30 mouse cellular contexts compared by ENCODE assay signal in the genomic region with DNA sequence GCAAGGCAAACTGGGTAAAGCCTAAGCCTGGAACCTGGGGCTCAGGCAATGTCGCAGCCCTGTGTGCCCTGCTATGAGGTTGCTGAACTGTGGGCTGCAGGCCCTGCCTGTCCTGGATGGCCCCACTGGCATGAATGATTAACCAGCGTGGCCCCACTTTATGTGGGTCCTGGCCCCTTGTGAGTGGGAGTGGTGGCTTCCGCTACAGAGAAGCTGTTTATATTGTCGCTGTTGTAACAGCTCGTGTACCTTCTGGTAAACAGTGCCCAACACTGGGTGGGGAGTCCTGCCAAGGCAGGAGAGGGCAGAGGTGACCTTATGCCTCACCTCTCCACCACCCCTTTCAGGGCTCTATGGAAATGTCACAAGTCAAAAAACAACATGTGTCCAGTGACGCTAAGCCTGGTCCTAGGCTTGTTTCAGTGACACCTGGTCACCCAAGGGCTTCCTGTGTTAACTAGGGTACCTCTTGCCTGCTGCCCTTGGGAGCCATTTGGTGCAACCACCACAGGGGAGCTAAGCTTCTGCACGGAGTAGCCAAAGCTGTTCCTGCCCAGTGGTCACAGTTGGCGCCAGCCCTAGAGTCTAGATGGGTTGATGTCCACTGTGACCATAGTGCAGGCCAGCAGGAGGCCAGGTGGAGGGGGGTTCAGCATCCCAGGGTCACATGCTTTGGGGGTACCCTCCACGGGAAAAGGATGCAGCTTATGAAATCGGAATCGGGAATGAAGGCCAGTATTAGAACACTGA. TPM values are rescaled to one million over a fixed set of nuclear protein-coding genes. Genes with fewer than 3 reads are reported as not detected.
DNase-seq lines count a peak whose midpoint lies in the region; ATAC-seq and TF ChIP-seq lines count a peak whose summit lies in the region.
"Had no signal": no experiment of that assay in that cellular context is flagged by ENCODE, and none has a peak within 500 bp of the region (broad histone marks: within the 10 kb centered on the region; RNA-seq: fewer than 3 reads in every experiment).

No protein-coding gene starts in this region.

- H3K79me2 ChIP-seq in liver, adult 2 months (ENCODE audit: control insufficient read depth, insufficient read depth, low read length): peaks cover 11% of the 10 kb centered on the region

- H3K4me3 ChIP-seq in liver, adult 2 months (ENCODE audit: insufficient read depth, low read depth, low read length): peak overlapping the region; percentile 14
- H3K4me3 ChIP-seq in intestine, embryonic 14.5 days (ENCODE audit: low read depth, low read length): no peak overlapping the region
- H3K4me3 ChIP-seq in intestine, embryonic 16.5 days (ENCODE audit: low read length): peak overlapping the region; percentile 53
- no peak overlapping the region for H3K4me3 ChIP-seq in neural tube, embryonic 15.5 days (replicated peaks)
- H3K4me3 ChIP-seq: embryonic facial prominence, embryonic 13.5 days; forebrain, embryonic 10.5 days; heart, adult 2 months; heart, embryonic 13.5 days; liver, embryonic 13.5 days; midbrain, embryonic 13.5 days; neural tube, embryonic 13.5 days; stomach, embryonic 15.5 days had no signal

- peak; percentile 99 for DNase-seq in liver, adult 2 months (ENCODE audit: extremely low read depth, low read depth, low spot score)
- no peak for DNase-seq in liver
- DNase-seq in intestine, embryonic 14.5 days (ENCODE audit: low spot score): no peak
- peak; percentile 72 for DNase-seq in kidney, postnatal 14 days
- no peak for DNase-seq in frontal cortex, postnatal 36 days (ENCODE audit: low spot score in 2 of 2)
- DNase-seq: B cell, adult 2 months; cerebellum, adult 11 months; cerebellum, postnatal 10 days; heart, adult 2 months; heart, postnatal 10 days; liver, embryonic 13.5 days; lung, postnatal 4 days; retina, postnatal 1 day; right cerebral cortex, postnatal 25 days; thymus, postnatal 14 days had no signal

- ATAC-seq in intestine, embryonic 14.5 days (replicated peaks; ENCODE audit: low FRiP score, low TSS enrichment, low read depth): no peak
- ATAC-seq in intestine, embryonic 16.5 days: peak; percentile 69
- ATAC-seq in neural tube, embryonic 15.5 days (ENCODE audit: low FRiP score): no peak
- no peak for ATAC-seq in megakaryocyte progenitor cell, adult 5-6 weeks (replicated peaks; ENCODE audit: poor library complexity)
- ATAC-seq: forebrain, embryonic 16.5 days; midbrain, embryonic 13.5 days had no signal

- H3K9ac ChIP-seq in liver, adult 2 months (ENCODE audit: low read depth, low read length): peak overlapping the region; percentile 94
- H3K9ac ChIP-seq in intestine, embryonic 14.5 days (ENCODE audit: low read length): no peak overlapping the region
- peak overlapping the region; percentile 70 for H3K9ac ChIP-seq in intestine, embryonic 16.5 days (ENCODE audit: low read depth, low read length)
- no peak overlapping the region for H3K9ac ChIP-seq in neural tube, embryonic 15.5 days (replicated peaks)
- H3K9ac ChIP-seq: embryonic facial prominence, embryonic 13.5 days; heart, embryonic 13.5 days; hindbrain, embryonic 14.5 days; liver, embryonic 13.5 days; midbrain, embryonic 13.5 days; neural tube, embryonic 13.5 days; stomach, embryonic 15.5 days had no signal

- H3K4me2 ChIP-seq in intestine, embryonic 14.5 days (ENCODE audit: low read length): 0 out of 2 replicates have a peak overlapping the region, but pooled peaks have one; percentile 1
- H3K4me2 ChIP-seq in intestine, embryonic 16.5 days (ENCODE audit: low read depth, low read length): peak overlapping the region; percentile 56
- no peak overlapping the region for H3K4me2 ChIP-seq in neural tube, embryonic 15.5 days
- H3K4me2 ChIP-seq: embryonic facial prominence, embryonic 13.5 days; heart, embryonic 13.5 days; hindbrain, embryonic 14.5 days; liver, embryonic 13.5 days; midbrain, embryonic 13.5 days; neural tube, embryonic 13.5 days; stomach, embryonic 15.5 days had no signal

- no peaks in the 10 kb centered on the region for H3K9me3 ChIP-seq in intestine, embryonic 14.5 days (ENCODE audit: control insufficient read depth, low read length)
- H3K9me3 ChIP-seq in intestine, embryonic 16.5 days (ENCODE audit: control insufficient read depth, low read length): no peaks in the 10 kb centered on the region
- no peaks in the 10 kb centered on the region for H3K9me3 ChIP-seq in neural tube, embryonic 15.5 days (replicated peaks)
- H3K9me3 ChIP-seq: embryonic facial prominence, embryonic 13.5 days; forebrain, embryonic 10.5 days; heart, embryonic 13.5 days; liver, embryonic 13.5 days; midbrain, embryonic 13.5 days; neural tube, embryonic 13.5 days; stomach, embryonic 15.5 days had no signal

- H3K27me3 ChIP-seq in liver, adult 2 months (ENCODE audit: control insufficient read depth, insufficient read depth, low read length): no peaks in the 10 kb centered on the region
- H3K27me3 ChIP-seq in intestine, embryonic 14.5 days (replicated peaks; ENCODE audit: control insufficient read depth, insufficient read depth, low read length): no peaks in the 10 kb centered on the region
- no peaks in the 10 kb centered on the region for H3K27me3 ChIP-seq in intestine, embryonic 16.5 days (replicated peaks; ENCODE audit: control insufficient read depth, insufficient read depth, low read length)
- H3K27me3 ChIP-seq in neural tube, embryonic 15.5 days (replicated peaks): peaks cover 18% of the 10 kb centered on the region; the same call in 1 of the 2 replicates
- H3K27me3 ChIP-seq: stomach, embryonic 15.5 days had no signal

- H3K27ac ChIP-seq in liver, adult 2 months (replicated peaks; ENCODE audit: insufficient read depth, low read depth, low read length): peak overlapping the region; percentile 93
- no peak overlapping the region for H3K27ac ChIP-seq in intestine, embryonic 14.5 days (ENCODE audit: low read depth)
- peak overlapping the region; percentile 69 for H3K27ac ChIP-seq in intestine, embryonic 16.5 days (ENCODE audit: low read length)
- H3K27ac ChIP-seq in neural tube, embryonic 15.5 days (replicated peaks): no peak overlapping the region
- H3K27ac ChIP-seq: embryonic facial prominence, embryonic 13.5 days; forebrain, embryonic 10.5 days; heart, adult 2 months; heart, embryonic 13.5 days; hindbrain, embryonic 14.5 days; liver, embryonic 13.5 days; midbrain, embryonic 13.5 days; neural tube, embryonic 13.5 days; stomach, embryonic 15.5 days had no signal

- no peak for TF ChIP-seq CTCF in liver, adult 2 months (IDR thresholded peaks at IDR 0.05; ENCODE audit: low read depth, low read length)

- H3K4me1 ChIP-seq in liver, adult 2 months (ENCODE audit: control insufficient read depth, insufficient read depth, low read length): peaks cover 34% of the 10 kb centered on the region
- H3K4me1 ChIP-seq in intestine, embryonic 14.5 days (replicated peaks; ENCODE audit: control insufficient read depth, insufficient read depth, low read length): peaks cover 9% of the 10 kb centered on the region
- H3K4me1 ChIP-seq in intestine, embryonic 16.5 days (ENCODE audit: control insufficient read depth, insufficient read depth, low read length): peaks cover 19% of the 10 kb centered on the region
- H3K4me1 ChIP-seq in neural tube, embryonic 15.5 days: no peaks in the 10 kb centered on the region
- H3K4me1 ChIP-seq: liver, embryonic 13.5 days had no signal

- peak; percentile 83 for TF ChIP-seq POLR2A in liver, adult 2 months (IDR thresholded peaks at IDR 0.05; ENCODE audit: extremely low read depth, insufficient read depth, low read length)

- WGBS in liver, adult 2 months: 31% methylated on average over 11 of the region's 11 CpGs
- WGBS in intestine, embryonic 14.5 days: 70% methylated on average over 11 of the region's 11 CpGs
- 64% methylated on average over 11 of the region's 11 CpGs for WGBS in intestine, embryonic 16.5 days
- WGBS in neural tube, embryonic 15.5 days: 83% methylated on average over 11 of the region's 11 CpGs

- no peaks in the 10 kb centered on the region for H3K36me3 ChIP-seq in liver, adult 2 months (ENCODE audit: control insufficient read depth, insufficient read depth, low read length)
- no peaks in the 10 kb centered on the region for H3K36me3 ChIP-seq in intestine, embryonic 14.5 days (ENCODE audit: control insufficient read depth, insufficient read depth, low read length)
- H3K36me3 ChIP-seq in intestine, embryonic 16.5 days (ENCODE audit: control insufficient read depth, insufficient read depth, low read length): no peaks in the 10 kb centered on the region
- H3K36me3 ChIP-seq in neural tube, embryonic 15.5 days: no peaks in the 10 kb centered on the region
- H3K36me3 ChIP-seq: embryonic facial prominence, embryonic 13.5 days; forebrain, embryonic 10.5 days; heart, embryonic 13.5 days; liver, embryonic 13.5 days; midbrain, embryonic 13.5 days; neural tube, embryonic 13.5 days; stomach, embryonic 15.5 days had no signal

RNA-seq across cellular contexts. Expression of a gene that starts 2.4 kb away (rescaled TPM):
- 162 and 179 TPM in 2 replicates for total RNA-seq in liver, adult 2 months (2014; rRNA removed)
- polyA plus RNA-seq in liver, adult 2 months (2012; rRNA removed): 398 and 612 TPM in 2 replicates
- 16.6 and 16.9 TPM in 2 replicates for polyA plus RNA-seq in intestine, embryonic 14.5 days (2014; fragmentation: Nextera tagmentation; extraction: Ambion mirVana)
- polyA plus RNA-seq in intestine, embryonic 16.5 days (2015; fragmentation: Nextera tagmentation; extraction: Ambion mirVana): 38.4 and 40.4 TPM in 2 replicates
- polyA plus RNA-seq in neural tube, embryonic 15.5 days (2015; fragmentation: Nextera tagmentation; extraction: Ambion mirVana): 0.84 and 3.3 TPM in 2 replicates
- total RNA-seq in megakaryocyte progenitor cell, adult 5-6 weeks (2015): not detected in 2 replicates
- total RNA-seq in megakaryocyte progenitor cell, adult 5-6 weeks (2017): not detected in 2 replicates
- total RNA-seq: common myeloid progenitor, adult 5-6 weeks; gastrocnemius, adult 8-10 months; hematopoietic stem cell, adult 5-6 weeks; megakaryocyte-erythroid progenitor cell, adult 5-6 weeks had no signal

RNA-seq across cellular contexts. Expression of a gene that starts 37.1 kb away (rescaled TPM):
- total RNA-seq in liver, adult 2 months (2014; rRNA removed): 0.27 and 0.28 TPM in 2 replicates
- polyA plus RNA-seq in liver, adult 2 months (2012; rRNA removed): 0.77 and 0.84 TPM in 2 replicates
- polyA plus RNA-seq in intestine, embryonic 14.5 days (2014; fragmentation: Nextera tagmentation; extraction: Ambion mirVana): 2.6 and 3.6 TPM in 2 replicates
- 1.9 and 2.4 TPM in 2 replicates for polyA plus RNA-seq in intestine, embryonic 16.5 days (2015; fragmentation: Nextera tagmentation; extraction: Ambion mirVana)
- polyA plus RNA-seq in neural tube, embryonic 15.5 days (2015; fragmentation: Nextera tagmentation; extraction: Ambion mirVana): 4.0 and 4.2 TPM in 2 replicates
- total RNA-seq in megakaryocyte progenitor cell, adult 5-6 weeks (2015): not detected in 2 replicates
- total RNA-seq in megakaryocyte progenitor cell, adult 5-6 weeks (2017): not detected in 2 replicates
- total RNA-seq: common myeloid progenitor, adult 5-6 weeks; hematopoietic stem cell, adult 5-6 weeks; megakaryocyte-erythroid progenitor cell, adult 5-6 weeks had no signal

Comparison
In these comparisons a context has a peak if more than half of its experiments do, and no peak if none do; other contexts are left out.
1. DNase-seq: peak in liver, adult 2 months (single experiment) and kidney, postnatal 14 days (single experiment); none in liver (single experiment), intestine, embryonic 14.5 days (single experiment) and frontal cortex, postnatal 36 days (0 of 2).
2. H3K27ac ChIP-seq: peak in liver, adult 2 months (single experiment) and intestine, embryonic 16.5 days (single experiment); none in intestine, embryonic 14.5 days (single experiment) and neural tube, embryonic 15.5 days (single experiment).
3. H3K4me3 ChIP-seq: peak in liver, adult 2 months (single experiment) and intestine, embryonic 16.5 days (single experiment); none in intestine, embryonic 14.5 days (single experiment) and neural tube, embryonic 15.5 days (single experiment).
4. H3K9ac ChIP-seq: peak in liver, adult 2 months (single experiment) and intestine, embryonic 16.5 days (single experiment); none in intestine, embryonic 14.5 days (single experiment) and neural tube, embryonic 15.5 days (single experiment).